Mouse (Mus musculus) lung, postnatal 4 days (tissue): ENCODE measurements around the gene Bahcc1.

ENCODE experiments used
- DNase-seq, 2 experiments: peaks; one replicate each; pipeline ENCODE4 v3.0.0; 2021

Gene Bahcc1

GRCm38 (mm10) chr11:120320156-120320555 lies 87.4 kb downstream of the Bahcc1 start:
- peak in 1 of 2 experiments; percentile 13 for DNase-seq

- DNase-seq: peak in 1 of 2 experiments; percentile 15
These were observed 102.8 kb downstream of the Bahcc1 start for GRCm38 (mm10) chr11:120335431-120336021.

GRCm38 (mm10) chr11:120337447-120337846 lies 104.7 kb downstream of the Bahcc1 start:
- DNase-seq: peak in 1 of 2 experiments; percentile 16

- DNase-seq: peak in 1 of 2 experiments; percentile 6
These were observed 106.0 kb downstream of the Bahcc1 start for GRCm38 (mm10) chr11:120338786-120339185.

GRCm38 (mm10) chr11:120339978-120340513 lies 107.3 kb downstream of the Bahcc1 start:
- peak in 1 of 2 experiments; percentile 23 for DNase-seq

GRCm38 (mm10) chr11:120341661-120342060 lies 108.9 kb downstream of the Bahcc1 start:
- DNase-seq: peak in 1 of 2 experiments; percentile 11
